Mouse (Mus musculus) myocyte (in vitro differentiated cells): ENCODE data around the gene Vwce. TPM values are rescaled to one million over a fixed set of nuclear protein-coding genes. Genes with fewer than 3 reads are reported as not detected.

Source experiments
- H3K27me3 ChIP-seq: one replicate; pipeline ENCODE4 v1.6.1; 2011; ENCODE audit not compliant: control insufficient read depth, insufficient read depth, insufficient read length
- H3K36me3 ChIP-seq: one replicate; pipeline ENCODE4 v1.6.1; 2011; ENCODE audit not compliant: control insufficient read depth, insufficient read depth
- H3K4me2 ChIP-seq: one replicate; pipeline ENCODE4 v1.6.1; 2011; ENCODE audit warnings: low read depth, control low read depth
- H3K4me3 ChIP-seq: one replicate; pipeline ENCODE4 v1.5.1; 2011; ENCODE audit warnings: mild to moderate bottlenecking, control low read depth, moderate library complexity
- H3K79me2 ChIP-seq: one replicate; pipeline ENCODE4 v1.6.1; 2011; ENCODE audit not compliant: control insufficient read depth, insufficient read depth
- H3ac ChIP-seq: one replicate; pipeline ENCODE4 v1.6.1; 2011; ENCODE audit not compliant: control insufficient read depth, insufficient read length
- CEBPB ChIP-seq: IDR thresholded peaks from 2 replicates; pipeline ENCODE4 v1.6.1; 2011; ENCODE audit warnings: mild to moderate bottlenecking, moderate library complexity; ENCODE audit not compliant: poor library complexity, insufficient read depth, severe bottlenecking
- E2F4 ChIP-seq: IDR thresholded peaks from one replicate; pipeline ENCODE4 v1.6.1; 2011; ENCODE audit warnings: mild to moderate bottlenecking, control low read depth, moderate library complexity; ENCODE audit not compliant: insufficient read depth
- MAX ChIP-seq: IDR thresholded peaks from one replicate; pipeline ENCODE4 v1.6.1; 2011; ENCODE audit warnings: low read depth, mild to moderate bottlenecking, control low read depth
- MYOD1 ChIP-seq, 3 experiments: IDR thresholded peaks; one replicate each; pipeline ENCODE4 v1.6.1; 2011; ENCODE audit warnings: control low read depth in 2 of 3, low read depth in 2 of 3, mild to moderate bottlenecking in 2 of 3, moderate library complexity in 1 of 3; ENCODE audit not compliant: insufficient read length in 2 of 3, control insufficient read depth in 1 of 3
- MYOG ChIP-seq, 3 experiments: IDR thresholded peaks; one replicate each; pipeline ENCODE4 v1.6.1; 2011; ENCODE audit warnings: control low read depth in 2 of 3, low read depth in 2 of 3, mild to moderate bottlenecking in 2 of 3; ENCODE audit not compliant: insufficient read length in 2 of 3, control insufficient read depth in 1 of 3, insufficient read depth in 1 of 3
- POLR2A ChIP-seq: IDR thresholded peaks from one replicate; pipeline ENCODE4 v1.6.1; 2011; ENCODE audit warnings: low read depth, mild to moderate bottlenecking, control low read depth, moderate library complexity; ENCODE audit not compliant: insufficient read length
- POLR2AphosphoS2 ChIP-seq: IDR thresholded peaks from one replicate; pipeline ENCODE4 v1.6.1; 2011; ENCODE audit warnings: low read depth, control low read depth; ENCODE audit not compliant: insufficient read length
- REST ChIP-seq: IDR thresholded peaks from one replicate; pipeline ENCODE4 v1.6.1; 2011; ENCODE audit warnings: mild to moderate bottlenecking, control low read depth, moderate library complexity; ENCODE audit not compliant: insufficient read depth, insufficient read length
- SRF ChIP-seq: IDR thresholded peaks from one replicate; pipeline ENCODE4 v1.6.1; 2011; ENCODE audit warnings: low read depth; ENCODE audit not compliant: control insufficient read depth, insufficient read length
- TCF12 ChIP-seq: IDR thresholded peaks from one replicate; pipeline ENCODE4 v1.6.1; 2011; ENCODE audit warnings: mild to moderate bottlenecking, control low read depth; ENCODE audit not compliant: poor library complexity, insufficient read depth, severe bottlenecking
- TCF3 ChIP-seq: IDR thresholded peaks from one replicate; pipeline ENCODE4 v1.6.1; 2011; ENCODE audit warnings: low read depth, control low read depth; ENCODE audit not compliant: insufficient read length
- USF1 ChIP-seq: IDR thresholded peaks from one replicate; pipeline ENCODE4 v1.6.1; 2011; ENCODE audit warnings: low read depth, mild to moderate bottlenecking, control low read depth, moderate library complexity
- polyA plus RNA-seq: library from polyadenylated mRNA; unstranded; fragments of >200 nt; fragmentation: generic; extraction: Trizol; gene quantifications from one replicate; pipeline ENCODE4 v1.2.1, GENCODE M21; 2012; ENCODE audit warnings: missing spikeins

The Vwce gene
- polyA plus RNA-seq: 0.05 TPM

DNA sequence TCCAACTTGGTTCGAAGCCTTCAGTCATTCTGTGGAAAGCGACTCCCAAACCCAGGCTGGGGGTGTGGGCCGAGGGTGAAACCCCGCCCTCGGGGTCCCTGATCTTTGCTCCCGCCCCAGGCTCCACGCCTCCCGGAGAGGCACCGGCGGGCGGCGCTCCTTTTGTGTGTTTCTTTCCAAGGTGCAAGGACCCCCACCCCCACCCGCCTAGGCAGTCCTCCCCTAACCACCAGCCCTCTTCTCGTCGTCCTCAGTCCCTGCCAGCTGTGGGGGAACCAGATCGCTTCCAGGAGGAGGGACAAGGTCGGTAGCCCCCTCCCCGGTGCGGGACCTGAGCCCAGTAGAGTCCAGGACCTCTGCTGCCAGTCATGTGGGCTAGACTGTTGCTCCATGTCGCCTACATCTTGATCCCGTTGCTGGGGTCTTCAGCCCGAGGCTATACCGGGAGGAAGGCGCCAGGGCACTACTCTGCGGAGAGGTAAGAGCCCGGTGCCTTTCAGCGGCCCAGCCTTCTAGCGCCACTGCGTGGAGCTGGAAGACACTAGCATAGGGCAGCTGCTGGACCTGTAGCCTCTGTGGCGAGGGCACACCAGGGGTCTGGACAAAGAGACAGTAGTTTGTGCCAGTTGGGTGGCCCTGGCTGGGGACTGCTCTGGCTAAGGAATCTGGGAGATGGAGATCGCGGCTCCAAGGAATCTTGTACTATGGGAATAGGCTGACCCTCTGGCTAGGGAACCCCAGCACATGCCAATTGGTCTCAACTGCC is at the start of gene Vwce:
Gene Vwce (plus strand): TSS at position 108 of the 766 bp plus-strand sequence.
- H3K4me3 ChIP-seq: no peak within 1 kb of the TSS
- peaks cover 22% of the 10 kb centered on the region for H3K36me3 ChIP-seq
- no peak for TF ChIP-seq MYOD1 (IDR thresholded peaks at IDR 0.05; ENCODE audit: control insufficient read depth in 1 of 3, insufficient read length in 2 of 3, low read depth in 2 of 3)
- no peak for TF ChIP-seq USF1
- TF ChIP-seq MYOG (IDR thresholded peaks at IDR 0.05; ENCODE audit: control insufficient read depth in 1 of 3, insufficient read depth in 1 of 3, insufficient read length in 2 of 3, low read depth in 2 of 3): no peak
- no peak for TF ChIP-seq CEBPB
- TF ChIP-seq E2F4: no peak
- no peak for TF ChIP-seq POLR2A
- TF ChIP-seq SRF: no peak
- no peak for TF ChIP-seq TCF3
- TF ChIP-seq REST: no peak
- TF ChIP-seq TCF12: no peak
- TF ChIP-seq MAX: no peak
- no peak for TF ChIP-seq POLR2AphosphoS2
- H3ac ChIP-seq: no peak within 1 kb of the TSS
- H3K4me2 ChIP-seq: no peak within 1 kb of the TSS
- no peaks in the 10 kb centered on the region for H3K27me3 ChIP-seq
- no peaks in the 10 kb centered on the region for H3K79me2 ChIP-seq

DNA sequence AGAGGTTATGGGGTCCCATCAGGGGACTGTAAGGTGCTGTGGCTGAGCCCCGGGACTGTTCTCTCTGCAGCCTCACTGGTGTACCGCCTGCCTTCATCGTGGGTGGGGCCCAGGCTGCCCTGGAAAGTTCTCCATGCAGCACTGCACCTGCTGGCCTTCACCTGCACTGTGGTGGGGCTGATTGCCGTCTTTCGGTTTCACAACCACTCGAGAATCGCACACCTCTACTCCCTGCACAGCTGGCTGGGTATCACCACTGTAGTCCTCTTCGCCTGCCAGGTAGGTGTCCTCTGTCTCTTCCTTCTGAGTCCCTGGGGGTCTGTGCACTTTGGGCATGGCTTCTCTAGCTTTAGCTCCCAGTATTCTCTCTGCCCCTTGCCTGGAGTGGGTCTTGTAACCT is 48.9 kb upstream of the Vwce start:
- no peak overlapping the region for H3K4me2 ChIP-seq
- TF ChIP-seq TCF12 (no peak), SRF (no peak), CEBPB (no peak), POLR2A (no peak), USF1 (no peak), MYOG (IDR thresholded peaks at IDR 0.05; ENCODE audit: control insufficient read depth in 1 of 3, insufficient read depth in 1 of 3, insufficient read length in 2 of 3, low read depth in 2 of 3) (no peak), POLR2AphosphoS2 (no peak), MYOD1 (IDR thresholded peaks at IDR 0.05; ENCODE audit: control insufficient read depth in 1 of 3, insufficient read length in 2 of 3, low read depth in 2 of 3) (no peak), E2F4 (no peak), MAX (no peak), REST (no peak), TCF3 (no peak)
- H3K36me3 ChIP-seq: no peaks in the 10 kb centered on the region
- H3K4me3 ChIP-seq: no peak overlapping the region
- H3K79me2 ChIP-seq: no peaks in the 10 kb centered on the region
- H3ac ChIP-seq: no peak overlapping the region
- H3K27me3 ChIP-seq: no peaks in the 10 kb centered on the region

DNA sequence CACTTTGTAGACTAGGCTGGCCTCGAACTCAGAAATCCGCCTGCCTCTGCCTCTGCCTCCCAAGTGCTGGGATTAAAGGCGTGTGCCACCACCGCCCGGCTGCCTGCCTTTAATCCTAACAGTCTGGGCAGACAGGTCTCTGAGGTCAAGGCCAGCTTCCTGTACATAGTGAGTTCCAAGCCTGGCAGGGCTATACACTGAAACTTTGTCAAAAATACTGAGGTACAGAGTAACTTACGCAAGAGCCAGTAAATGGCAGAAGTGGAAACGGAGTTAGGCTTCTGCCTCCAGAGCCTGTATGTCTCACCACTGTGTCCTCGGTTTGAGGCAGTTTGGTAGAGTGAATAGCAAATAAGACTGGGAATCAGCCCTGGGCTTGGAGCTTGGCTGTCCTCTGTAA is 46.8 kb upstream of the Vwce start:
- no peak overlapping the region for H3K4me2 ChIP-seq
- no peak overlapping the region for H3ac ChIP-seq
- H3K27me3 ChIP-seq: no peaks in the 10 kb centered on the region
- TF ChIP-seq MYOG (IDR thresholded peaks at IDR 0.05; ENCODE audit: control insufficient read depth in 1 of 3, insufficient read depth in 1 of 3, insufficient read length in 2 of 3, low read depth in 2 of 3) (no peak), POLR2A (no peak), USF1 (no peak), REST (no peak), POLR2AphosphoS2 (no peak), MAX (no peak)
- no peaks in the 10 kb centered on the region for H3K36me3 ChIP-seq
- no peak overlapping the region for H3K4me3 ChIP-seq
- H3K79me2 ChIP-seq: no peaks in the 10 kb centered on the region

DNA sequence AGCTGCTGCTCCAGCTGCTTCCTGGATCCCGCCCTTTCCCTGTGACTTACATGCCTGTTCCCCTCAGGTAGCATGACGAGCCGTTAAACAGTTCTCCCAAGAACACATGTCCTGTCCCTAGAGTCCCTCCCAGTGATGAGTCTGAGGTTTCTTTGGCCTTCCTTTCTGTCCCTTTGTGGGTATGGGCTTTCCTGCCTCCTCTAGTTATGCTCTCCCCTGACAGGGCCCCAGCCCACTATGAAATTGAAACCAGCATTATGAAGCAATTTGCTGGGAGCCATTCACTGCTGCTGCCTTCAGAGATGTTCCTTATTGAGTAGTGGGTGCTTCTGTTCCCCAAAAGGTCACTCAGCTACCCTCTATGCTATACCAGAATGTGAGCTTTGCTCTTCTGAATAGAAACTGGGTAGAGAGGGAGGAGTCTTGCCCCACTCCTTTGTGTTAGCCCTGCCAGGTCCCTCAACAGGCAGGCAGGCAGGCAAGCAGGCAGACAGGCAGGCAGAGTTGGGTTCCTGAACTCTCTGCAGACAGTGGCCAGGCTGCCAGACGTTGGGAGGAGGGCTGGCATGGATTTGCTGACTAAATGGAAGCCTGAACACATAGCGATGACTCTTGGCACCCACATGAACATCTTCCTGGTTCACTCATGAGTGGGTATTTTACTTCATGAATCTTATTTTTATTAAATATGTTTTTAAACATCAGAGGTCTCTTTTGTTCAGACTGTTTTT is 44.7 kb upstream of the Vwce start:
- Histone ChIP-seq H3K27me3 (no peaks in the 10 kb centered on the region), H3K4me3 (no peak overlapping the region), H3K36me3 (no peaks in the 10 kb centered on the region), H3K4me2 (no peak overlapping the region), H3K79me2 (no peaks in the 10 kb centered on the region), H3ac (no peak overlapping the region)
- TF ChIP-seq USF1 (no peak), TCF3 (no peak), POLR2A (no peak), POLR2AphosphoS2 (no peak), MYOG (IDR thresholded peaks at IDR 0.05; ENCODE audit: control insufficient read depth in 1 of 3, insufficient read depth in 1 of 3, insufficient read length in 2 of 3, low read depth in 2 of 3) (no peak), CEBPB (no peak), SRF (no peak), MYOD1 (IDR thresholded peaks at IDR 0.05; ENCODE audit: control insufficient read depth in 1 of 3, insufficient read length in 2 of 3, low read depth in 2 of 3) (no peak), REST (no peak), E2F4 (no peak), TCF12 (no peak), MAX (no peak)

DNA sequence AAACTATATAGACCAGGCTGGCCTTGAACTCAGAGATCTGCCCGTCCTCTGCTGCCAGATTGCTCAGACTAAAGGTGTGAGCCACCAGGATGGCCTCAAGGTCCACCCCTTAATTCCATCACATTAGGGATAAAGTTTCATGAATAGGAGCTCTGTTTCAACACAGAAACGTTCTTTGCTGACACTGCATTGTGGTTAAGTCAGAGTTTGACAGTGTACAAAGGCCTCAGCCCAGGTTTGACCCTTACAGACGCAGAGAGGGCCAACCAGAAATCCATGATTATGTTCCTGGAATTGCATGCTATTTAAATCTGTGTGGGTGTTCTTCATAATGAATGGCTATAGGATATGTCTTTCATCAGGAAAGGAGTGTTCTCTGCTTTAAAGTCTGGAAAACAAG is 43.7 kb upstream of the Vwce start:
- no peak overlapping the region for H3K4me3 ChIP-seq
- H3ac ChIP-seq: no peak overlapping the region
- no peaks in the 10 kb centered on the region for H3K27me3 ChIP-seq
- TF ChIP-seq SRF (no peak), MAX (no peak), MYOG (IDR thresholded peaks at IDR 0.05; ENCODE audit: control insufficient read depth in 1 of 3, insufficient read depth in 1 of 3, insufficient read length in 2 of 3, low read depth in 2 of 3) (no peak), POLR2AphosphoS2 (no peak), MYOD1 (IDR thresholded peaks at IDR 0.05; ENCODE audit: control insufficient read depth in 1 of 3, insufficient read length in 2 of 3, low read depth in 2 of 3) (no peak), TCF12 (no peak), CEBPB (no peak), E2F4 (no peak), POLR2A (no peak), TCF3 (no peak), USF1 (no peak), REST (no peak)
- no peak overlapping the region for H3K4me2 ChIP-seq
- H3K79me2 ChIP-seq: no peaks in the 10 kb centered on the region
- no peaks in the 10 kb centered on the region for H3K36me3 ChIP-seq
